Mouse (Mus musculus): ENCODE measurements at regions not wholly inside any gene's neighbourhood (a gene's known extent, or its start where the extent isn't known, plus 50 kb on each side); places are given as distances from the start of the nearest gene placed in this dataset.

DNA sequence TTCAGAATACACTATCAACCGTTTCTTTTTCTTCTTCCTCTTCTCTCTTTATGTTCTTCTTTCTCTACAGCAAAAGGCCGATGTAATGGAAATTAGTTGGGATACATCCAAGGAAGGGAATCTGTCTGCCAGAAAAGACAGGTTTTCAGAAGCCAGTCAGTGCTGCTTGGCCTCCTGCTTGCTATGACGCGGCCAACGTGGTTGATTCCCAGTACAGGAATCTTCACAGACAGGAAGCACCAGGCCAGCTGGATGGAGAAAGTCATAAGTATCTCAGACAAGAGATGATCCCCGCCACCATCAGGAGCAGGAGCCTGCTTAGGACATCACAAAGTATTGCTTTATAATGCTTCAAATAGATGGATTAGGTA, 199.8 kb downstream of the Wdr11 start:
- Histone ChIP-seq H3K9me3 (ENCODE audit: control insufficient read depth, low read length) (no peaks in the 10 kb centered on the region), H3K27ac (replicated peaks; ENCODE audit: low read depth, low read length) (no peak overlapping the region), H3K36me3 (ENCODE audit: control insufficient read depth, insufficient read depth, low read length) (no peaks in the 10 kb centered on the region), H3K4me3 (ENCODE audit: low read depth, low read length) (no peak overlapping the region), H3K4me1 (ENCODE audit: control insufficient read depth, insufficient read depth, low read length) (peaks cover 12% of the 10 kb centered on the region; the same call in 1 of the 2 replicates), H3K4me2 (ENCODE audit: low read depth, low read length) (no peak overlapping the region), H3K9ac (ENCODE audit: low read depth, low read length) (no peak overlapping the region), H3K27me3 (replicated peaks; ENCODE audit: control insufficient read depth, insufficient read depth, low read length) (no peaks in the 10 kb centered on the region)
- ATAC-seq (ENCODE audit: low read depth) (no peak), DNase-seq (ENCODE audit: low spot score) (no peak)
- 82% methylated on average over 6 of the region's 6 CpGs for WGBS

DNA sequence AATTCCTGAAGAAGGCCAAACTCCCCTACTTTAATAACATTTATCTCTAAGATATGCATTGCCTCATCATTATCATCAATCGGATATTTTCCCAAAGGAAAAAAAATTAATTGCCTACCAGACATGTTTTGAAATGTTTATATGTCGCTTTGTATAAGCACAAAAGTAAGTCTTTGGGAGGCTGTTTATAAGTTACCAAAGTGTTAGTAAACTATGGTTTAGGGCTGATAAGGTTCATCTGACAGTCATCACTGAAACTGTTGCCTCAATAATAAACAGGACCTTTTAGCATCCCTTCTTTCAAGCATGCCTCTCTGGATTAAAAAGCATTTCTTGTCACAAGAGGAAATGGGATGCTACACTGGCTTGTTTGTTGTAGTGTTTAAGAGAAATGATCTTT, 202.1 kb downstream of the Wdr11 start:
- Histone ChIP-seq H3K4me3 (ENCODE audit: low read depth, low read length) (no peak overlapping the region), H3K36me3 (ENCODE audit: control insufficient read depth, insufficient read depth, low read length) (no peaks in the 10 kb centered on the region), H3K27ac (replicated peaks; ENCODE audit: low read depth, low read length) (no peak overlapping the region), H3K27me3 (replicated peaks; ENCODE audit: control insufficient read depth, insufficient read depth, low read length) (no peaks in the 10 kb centered on the region), H3K9me3 (ENCODE audit: control insufficient read depth, low read length) (no peaks in the 10 kb centered on the region), H3K9ac (ENCODE audit: low read depth, low read length) (no peak overlapping the region), H3K4me1 (ENCODE audit: control insufficient read depth, insufficient read depth, low read length) (peaks cover 12% of the 10 kb centered on the region; the same call in 1 of the 2 replicates), H3K4me2 (ENCODE audit: low read depth, low read length) (no peak overlapping the region)
- WGBS, result 79% methylated on average over 2 of the region's 2 CpGs
- ATAC-seq (ENCODE audit: low read depth) (no peak), DNase-seq (ENCODE audit: low spot score) (no peak)

DNA sequence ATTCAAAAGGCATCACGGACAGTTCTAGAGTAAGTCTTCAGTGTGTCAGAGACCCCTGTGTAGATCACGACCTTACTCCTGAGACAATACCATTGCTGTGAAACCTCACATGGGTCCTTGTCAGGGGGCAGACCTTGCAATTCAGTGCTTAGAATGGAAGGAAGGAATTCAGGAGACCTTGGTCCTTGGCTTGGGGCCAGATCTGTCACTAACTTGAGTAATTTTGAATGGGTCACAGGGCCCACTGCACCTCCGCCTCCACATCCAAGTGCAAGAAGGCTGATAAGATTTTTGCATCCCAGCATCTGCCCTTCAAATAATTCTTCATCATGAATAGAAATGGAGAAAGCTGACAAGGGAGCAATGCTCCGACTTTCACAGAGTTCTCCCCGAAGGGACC, 202.6 kb downstream of the Wdr11 start:
- no peak for ATAC-seq (ENCODE audit: low read depth)
- H3K36me3 ChIP-seq (ENCODE audit: control insufficient read depth, insufficient read depth, low read length), result no peaks in the 10 kb centered on the region
- no peaks in the 10 kb centered on the region for H3K27me3 ChIP-seq (replicated peaks; ENCODE audit: control insufficient read depth, insufficient read depth, low read length)
- H3K9me3 ChIP-seq (ENCODE audit: control insufficient read depth, low read length), result no peaks in the 10 kb centered on the region
- peaks cover 12% of the 10 kb centered on the region; the same call in 1 of the 2 replicates for H3K4me1 ChIP-seq (ENCODE audit: control insufficient read depth, insufficient read depth, low read length)
- 86% methylated on average over 5 of the region's 5 CpGs for WGBS
- no peak overlapping the region for H3K9ac ChIP-seq (ENCODE audit: low read depth, low read length)
- no peak for DNase-seq (ENCODE audit: low spot score)
- no peak overlapping the region for H3K4me2 ChIP-seq (ENCODE audit: low read depth, low read length)
- H3K27ac ChIP-seq (replicated peaks; ENCODE audit: low read depth, low read length), result no peak overlapping the region
- H3K4me3 ChIP-seq (ENCODE audit: low read depth, low read length), result no peak overlapping the region

DNA sequence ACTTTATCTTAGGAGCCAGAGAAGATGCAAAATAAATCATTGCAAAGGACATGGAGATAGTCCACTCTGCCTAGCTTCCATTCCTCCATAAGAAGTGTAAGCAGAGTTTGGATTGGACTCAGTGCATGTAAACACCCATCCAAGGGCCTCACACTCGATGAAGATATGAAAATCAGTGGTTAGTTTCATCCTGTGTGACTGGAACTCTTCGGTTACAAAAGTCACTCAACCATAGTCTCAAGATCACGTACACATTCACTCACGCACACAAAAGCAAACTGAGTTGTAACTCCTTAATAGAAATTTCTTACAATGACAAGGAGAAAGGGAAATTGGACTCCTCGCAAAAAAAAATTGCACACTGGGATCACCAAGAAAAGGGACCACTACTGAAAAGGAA, 206.9 kb downstream of the Wdr11 start:
- Histone ChIP-seq H3K9ac (ENCODE audit: low read depth, low read length) (no peak overlapping the region), H3K4me3 (ENCODE audit: low read depth, low read length) (no peak overlapping the region), H3K9me3 (ENCODE audit: control insufficient read depth, low read length) (no peaks in the 10 kb centered on the region), H3K27ac (replicated peaks; ENCODE audit: low read depth, low read length) (no peak overlapping the region), H3K4me1 (ENCODE audit: control insufficient read depth, insufficient read depth, low read length) (peaks cover 32% of the 10 kb centered on the region), H3K36me3 (ENCODE audit: control insufficient read depth, insufficient read depth, low read length) (no peaks in the 10 kb centered on the region), H3K4me2 (ENCODE audit: low read depth, low read length) (no peak overlapping the region), H3K27me3 (replicated peaks; ENCODE audit: control insufficient read depth, insufficient read depth, low read length) (no peaks in the 10 kb centered on the region)
- DNase-seq (ENCODE audit: low spot score) (no peak), ATAC-seq (ENCODE audit: low read depth) (no peak)
- WGBS, result 91% methylated on average over 5 of the region's 5 CpGs

DNA sequence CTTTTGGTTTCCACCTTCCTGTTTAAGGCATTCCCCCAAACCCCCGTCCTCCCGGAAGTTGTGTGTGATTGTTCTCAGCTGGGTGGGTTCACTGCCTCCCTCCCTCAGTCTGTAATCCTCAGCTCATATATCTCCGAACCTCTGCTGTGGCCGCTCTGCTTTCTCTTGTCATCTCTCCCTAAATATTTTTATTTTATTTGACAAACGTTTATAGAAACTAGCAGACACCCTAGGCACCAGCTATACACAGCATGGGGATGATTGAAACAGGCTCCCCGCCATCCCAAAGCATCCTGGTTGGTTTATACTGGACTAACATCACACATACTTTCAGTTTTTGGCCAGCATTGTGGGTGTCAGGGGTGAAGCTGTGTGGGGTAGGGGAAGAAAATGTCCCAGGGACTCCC, 208.8 kb downstream of the Wdr11 start:
- Histone ChIP-seq H3K27me3 (replicated peaks; ENCODE audit: control insufficient read depth, insufficient read depth, low read length) (no peaks in the 10 kb centered on the region), H3K36me3 (ENCODE audit: control insufficient read depth, insufficient read depth, low read length) (no peaks in the 10 kb centered on the region), H3K4me1 (ENCODE audit: control insufficient read depth, insufficient read depth, low read length) (peaks cover 30% of the 10 kb centered on the region), H3K27ac (replicated peaks; ENCODE audit: low read depth, low read length) (no peak overlapping the region), H3K4me3 (ENCODE audit: low read depth, low read length) (no peak overlapping the region), H3K9ac (ENCODE audit: low read depth, low read length) (no peak overlapping the region), H3K9me3 (ENCODE audit: control insufficient read depth, low read length) (no peaks in the 10 kb centered on the region), H3K4me2 (ENCODE audit: low read depth, low read length) (no peak overlapping the region)
- WGBS, result 39% methylated on average over 6 of the region's 6 CpGs
- DNase-seq (ENCODE audit: low spot score) (peak; percentile 32), ATAC-seq (ENCODE audit: low read depth) (no peak)

DNA sequence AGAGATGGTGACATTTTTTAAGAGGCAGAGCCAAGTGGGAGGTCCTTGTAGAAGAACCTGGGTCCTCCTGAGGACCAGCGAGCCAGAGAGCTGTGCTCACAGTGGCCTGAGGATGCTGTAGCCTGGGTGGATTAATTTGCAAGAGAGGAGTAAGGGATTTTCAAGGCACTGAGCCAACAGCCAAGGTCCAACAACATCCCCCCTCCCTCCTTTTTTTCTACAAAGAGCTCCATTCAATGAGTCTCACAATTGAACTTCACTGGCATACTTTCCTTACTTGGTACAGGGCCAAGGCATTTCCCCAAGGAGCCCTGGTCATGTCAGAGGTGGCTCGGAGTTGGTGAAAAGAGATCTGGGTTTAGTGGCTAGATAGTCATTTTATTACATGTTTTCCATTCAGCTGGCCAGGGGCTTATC, 209.8 kb downstream of the Wdr11 start:
- H3K4me2 ChIP-seq (ENCODE audit: low read depth, low read length), result no peak overlapping the region
- ATAC-seq (ENCODE audit: low read depth) (peak; percentile 66), DNase-seq (ENCODE audit: low spot score) (peak; percentile 86)
- peak overlapping the region; percentile 31; the same call in 1 of the 2 replicates for H3K27ac ChIP-seq (replicated peaks; ENCODE audit: low read depth, low read length)
- H3K27me3 ChIP-seq (replicated peaks; ENCODE audit: control insufficient read depth, insufficient read depth, low read length), result no peaks in the 10 kb centered on the region
- no peaks in the 10 kb centered on the region for H3K9me3 ChIP-seq (ENCODE audit: control insufficient read depth, low read length)
- H3K36me3 ChIP-seq (ENCODE audit: control insufficient read depth, insufficient read depth, low read length), result no peaks in the 10 kb centered on the region
- H3K9ac ChIP-seq (ENCODE audit: low read depth, low read length), result no peak overlapping the region
- H3K4me3 ChIP-seq (ENCODE audit: low read depth, low read length), result no peak overlapping the region
- H3K4me1 ChIP-seq (ENCODE audit: control insufficient read depth, insufficient read depth, low read length), result peaks cover 30% of the 10 kb centered on the region
- 39% methylated on average over 2 of the region's 2 CpGs for WGBS

DNA sequence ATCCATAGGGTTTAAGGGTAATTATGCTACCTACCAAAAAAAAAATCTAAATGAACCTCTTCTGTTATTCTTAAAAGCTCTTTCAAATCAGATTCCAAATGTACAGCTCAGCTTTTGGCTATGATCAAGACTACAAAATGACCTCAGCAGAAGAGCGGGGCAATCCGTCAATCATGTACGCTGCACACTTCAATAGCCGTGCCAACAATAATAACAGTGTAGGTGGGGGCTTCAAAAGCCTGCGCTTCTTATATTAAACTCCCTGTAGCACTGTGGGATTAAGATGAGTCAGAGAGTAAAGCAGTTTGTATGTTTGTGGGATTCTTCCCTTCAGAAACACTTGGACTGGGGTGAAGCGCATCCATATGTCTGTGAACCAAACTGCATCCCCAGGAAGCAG, 210.5 kb downstream of the Wdr11 start:
- H3K9me3 ChIP-seq (ENCODE audit: control insufficient read depth, low read length), result no peaks in the 10 kb centered on the region
- H3K9ac ChIP-seq (ENCODE audit: low read depth, low read length), result no peak overlapping the region
- WGBS, result 41% methylated on average over 6 of the region's 6 CpGs
- H3K27ac ChIP-seq (replicated peaks; ENCODE audit: low read depth, low read length), result peak overlapping the region; percentile 35; the same call in 1 of the 2 replicates
- ATAC-seq (ENCODE audit: low read depth) (peak; percentile 35; the same call in 1 of the 2 replicates), DNase-seq (ENCODE audit: low spot score) (peak; percentile 81)
- H3K4me2 ChIP-seq (ENCODE audit: low read depth, low read length), result no peak overlapping the region
- no peak overlapping the region for H3K4me3 ChIP-seq (ENCODE audit: low read depth, low read length)
- H3K4me1 ChIP-seq (ENCODE audit: control insufficient read depth, insufficient read depth, low read length), result peaks cover 30% of the 10 kb centered on the region
- no peaks in the 10 kb centered on the region for H3K27me3 ChIP-seq (replicated peaks; ENCODE audit: control insufficient read depth, insufficient read depth, low read length)
- no peaks in the 10 kb centered on the region for H3K36me3 ChIP-seq (ENCODE audit: control insufficient read depth, insufficient read depth, low read length)

DNA sequence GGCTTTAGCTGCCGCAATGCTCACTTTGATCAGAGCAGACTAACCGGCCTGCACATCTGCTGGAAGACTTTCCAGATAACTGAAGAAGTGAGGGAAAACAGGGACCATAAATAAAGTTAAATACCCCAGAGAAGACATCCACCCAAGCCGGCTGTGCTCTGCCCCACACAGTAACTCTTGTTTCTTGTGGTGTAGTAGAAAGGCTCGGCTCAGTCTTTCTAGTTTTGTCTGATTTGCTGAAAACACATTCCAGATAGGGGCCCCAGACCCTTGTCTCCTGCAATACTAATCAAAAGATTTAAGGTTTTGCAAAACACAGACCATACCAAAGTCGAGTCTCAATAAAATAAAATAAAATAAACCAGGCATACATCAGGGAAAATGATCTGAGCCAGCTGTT, 213.7 kb downstream of the Wdr11 start:
- H3K27ac ChIP-seq (replicated peaks; ENCODE audit: low read depth, low read length), result no peak overlapping the region
- DNase-seq (ENCODE audit: low spot score), result peak; percentile 44
- H3K4me1 ChIP-seq (ENCODE audit: control insufficient read depth, insufficient read depth, low read length), result peaks cover 26% of the 10 kb centered on the region
- H3K4me3 ChIP-seq (ENCODE audit: low read depth, low read length), result no peak overlapping the region
- H3K27me3 ChIP-seq (replicated peaks; ENCODE audit: control insufficient read depth, insufficient read depth, low read length), result no peaks in the 10 kb centered on the region
- no peak for ATAC-seq (ENCODE audit: low read depth)
- 42% methylated on average over 5 of the region's 5 CpGs for WGBS
- no peaks in the 10 kb centered on the region for H3K9me3 ChIP-seq (ENCODE audit: control insufficient read depth, low read length)
- no peak overlapping the region for H3K4me2 ChIP-seq (ENCODE audit: low read depth, low read length)
- no peaks in the 10 kb centered on the region for H3K36me3 ChIP-seq (ENCODE audit: control insufficient read depth, insufficient read depth, low read length)
- H3K9ac ChIP-seq (ENCODE audit: low read depth, low read length), result no peak overlapping the region

DNA sequence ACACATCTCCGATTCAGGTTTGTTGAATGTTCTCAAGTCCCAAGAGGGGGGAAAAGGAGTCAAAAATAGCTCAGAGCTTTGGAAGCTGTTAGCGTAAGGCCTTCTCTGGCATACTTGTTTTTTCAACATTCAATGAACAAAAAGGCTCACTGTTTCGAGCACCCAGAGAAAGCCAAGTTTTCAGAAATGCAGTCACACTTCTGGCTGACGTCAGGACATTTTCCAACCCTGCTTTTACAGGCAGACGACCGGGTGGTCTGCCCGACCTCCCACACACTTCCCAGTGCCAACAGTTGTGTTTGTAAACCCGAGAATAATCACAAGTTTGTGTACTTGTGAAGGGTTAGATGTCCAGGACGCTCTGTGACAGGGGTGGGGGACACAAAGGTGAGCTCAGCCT, 218.5 kb downstream of the Wdr11 start:
- peak; percentile 87 for DNase-seq (ENCODE audit: low spot score)
- H3K4me1 ChIP-seq (ENCODE audit: control insufficient read depth, insufficient read depth, low read length), result 0 out of 2 replicates have a peak, but pooled peaks cover 2% of the 10 kb centered on the region
- ATAC-seq (ENCODE audit: low read depth), result peak; percentile 37
- no peaks in the 10 kb centered on the region for H3K36me3 ChIP-seq (ENCODE audit: control insufficient read depth, insufficient read depth, low read length)
- no peak overlapping the region for H3K9ac ChIP-seq (ENCODE audit: low read depth, low read length)
- H3K27ac ChIP-seq (replicated peaks; ENCODE audit: low read depth, low read length), result peak overlapping the region; percentile 83
- no peaks in the 10 kb centered on the region for H3K9me3 ChIP-seq (ENCODE audit: control insufficient read depth, low read length)
- H3K27me3 ChIP-seq (replicated peaks; ENCODE audit: control insufficient read depth, insufficient read depth, low read length), result no peaks in the 10 kb centered on the region
- 48% methylated on average over 9 of the region's 9 CpGs for WGBS
- no peak overlapping the region for H3K4me3 ChIP-seq (ENCODE audit: low read depth, low read length)
- H3K4me2 ChIP-seq (ENCODE audit: low read depth, low read length), result no peak overlapping the region
